Mouse (Mus musculus) thymus, postnatal 0 days (tissue): ENCODE results near the gene Nup54. TPM values are rescaled to one million over a fixed set of nuclear protein-coding genes. Genes with fewer than 3 reads are reported as not detected.

Experiments
- DNase-seq: peaks from one replicate; pipeline ENCODE4 v3.0.0-alpha.2; 2015; ENCODE audit warnings: low spot score
- polyA plus RNA-seq: library from polyadenylated mRNA; unstranded; fragments of >200 nt; fragmentation: Nextera tagmentation; extraction: Ambion mirVana; gene quantifications from 2 replicates; pipeline ENCODE4 v1.2.1, GENCODE M21; 2015

Nup54 gene
- polyA plus RNA-seq = 44.2 and 44.6 TPM in 2 replicates

- peak; percentile 91 for DNase-seq
These were observed at the start of gene Nup54 for GRCm38 (mm10) chr5:92435025-92435584. Nup54 (minus strand) TSS chr5:92435219.

GRCm38 (mm10) chr5:92472863-92473262 is 37.8 kb upstream of the Nup54 start:
- no peak for DNase-seq

GRCm38 (mm10) chr5:92471531-92471930 is 36.5 kb upstream of the Nup54 start:
- no peak for DNase-seq

GRCm38 (mm10) chr5:92469201-92470130 is 34.4 kb upstream of the Nup54 start:
- no peak for DNase-seq

GRCm38 (mm10) chr5:92468234-92468633 is 33.2 kb upstream of the Nup54 start:
- no peak for DNase-seq

GRCm38 (mm10) chr5:92467102-92467766 is 32.2 kb upstream of the Nup54 start:
- no peak for DNase-seq

GRCm38 (mm10) chr5:92465511-92465910 is 30.5 kb upstream of the Nup54 start:
- DNase-seq = no peak

GRCm38 (mm10) chr5:92461321-92461720 is 26.3 kb upstream of the Nup54 start:
- DNase-seq = peak; percentile 79

- DNase-seq = no peak
These were observed 23.7 kb upstream of the Nup54 start for GRCm38 (mm10) chr5:92458726-92459125.

- DNase-seq = no peak
These were observed 22.4 kb upstream of the Nup54 start for GRCm38 (mm10) chr5:92457410-92457809.

GRCm38 (mm10) chr5:92452876-92453275 is 17.9 kb upstream of the Nup54 start:
- DNase-seq = no peak

- no peak for DNase-seq
These were observed 11.7 kb upstream of the Nup54 start for GRCm38 (mm10) chr5:92446736-92447135.

- no peak for DNase-seq
These were observed 10.0 kb upstream of the Nup54 start for GRCm38 (mm10) chr5:92445016-92445415.

GRCm38 (mm10) chr5:92442914-92443313 is 7.9 kb upstream of the Nup54 start:
- no peak for DNase-seq

- no peak for DNase-seq
These were observed 6.5 kb upstream of the Nup54 start for GRCm38 (mm10) chr5:92441494-92441893.

- no peak for DNase-seq
These were observed 3.5 kb upstream of the Nup54 start for GRCm38 (mm10) chr5:92438540-92438939.

GRCm38 (mm10) chr5:92434571-92434985 is 441 bp downstream of the Nup54 start:
- DNase-seq = peak; percentile 5

GRCm38 (mm10) chr5:92434070-92434469 is 949 bp downstream of the Nup54 start:
- DNase-seq = no peak

- no peak for DNase-seq
These were observed 3.4 kb downstream of the Nup54 start for GRCm38 (mm10) chr5:92431611-92432010.

GRCm38 (mm10) chr5:92430723-92431122 is 4.3 kb downstream of the Nup54 start:
- no peak for DNase-seq

GRCm38 (mm10) chr5:92424126-92424525 is 10.9 kb downstream of the Nup54 start:
- DNase-seq = no peak

- DNase-seq = no peak
These were observed 21.0 kb downstream of the Nup54 start for GRCm38 (mm10) chr5:92413982-92414375.
